Mouse (Mus musculus) spleen, postnatal 14 days (tissue): ENCODE data around the gene Serpina3b.
"Not testable (repeated sequence)": the region's sequence is repeated elsewhere in the genome, so short reads cannot be mapped to it uniquely, and the experiment has no call there.

ENCODE experiments used
- DNase-seq, 2 experiments: peaks; one replicate each; pipeline ENCODE4 v3.0.0; 2021 to 2022; ENCODE audit warnings: low spot score in 2 of 2

Gene Serpina3b

DNA sequence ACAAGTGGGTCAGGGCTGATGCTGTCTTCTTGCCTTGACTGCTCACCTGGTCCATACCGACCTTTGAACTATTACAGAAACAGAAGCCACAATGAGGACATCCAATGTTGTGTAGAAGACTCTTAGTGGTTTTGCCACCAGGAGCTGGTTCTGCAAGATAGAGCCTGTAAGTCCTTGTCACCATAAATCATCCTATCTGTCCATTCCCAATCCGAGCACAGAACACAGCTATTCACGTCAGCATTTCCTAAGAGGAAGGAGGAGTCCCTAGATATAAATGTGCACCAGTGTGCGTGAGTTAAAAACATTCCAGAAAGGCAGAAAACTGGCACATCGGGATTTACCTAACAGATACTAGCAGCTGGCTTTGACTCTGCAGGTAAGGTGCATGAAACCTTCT lies at the start of gene Serpina3b:
Gene Serpina3b, plus strand, starts transcription at position 301 of the 400 bp plus-strand sequence.
- DNase-seq: no peak

DNA sequence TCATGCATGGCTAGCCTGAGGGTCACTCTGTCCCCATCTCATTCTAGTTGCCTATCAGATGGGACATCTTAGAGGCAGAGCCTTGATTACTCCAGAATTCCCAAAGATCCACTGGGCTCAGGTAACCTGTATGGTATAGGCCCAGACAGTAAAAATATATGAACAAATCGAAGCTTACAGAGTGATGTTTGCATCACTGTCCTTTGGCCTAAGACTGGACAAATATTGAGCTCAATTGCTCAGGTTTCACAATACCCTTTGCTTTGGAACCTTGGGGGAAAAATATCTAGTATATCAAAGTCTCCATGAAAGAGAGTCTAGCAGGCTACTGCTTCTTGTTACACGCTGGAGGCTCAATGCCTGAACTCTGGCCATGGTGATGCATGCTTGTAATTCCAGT lies 37.7 kb upstream of the Serpina3b start:
- DNase-seq: no peak

DNA sequence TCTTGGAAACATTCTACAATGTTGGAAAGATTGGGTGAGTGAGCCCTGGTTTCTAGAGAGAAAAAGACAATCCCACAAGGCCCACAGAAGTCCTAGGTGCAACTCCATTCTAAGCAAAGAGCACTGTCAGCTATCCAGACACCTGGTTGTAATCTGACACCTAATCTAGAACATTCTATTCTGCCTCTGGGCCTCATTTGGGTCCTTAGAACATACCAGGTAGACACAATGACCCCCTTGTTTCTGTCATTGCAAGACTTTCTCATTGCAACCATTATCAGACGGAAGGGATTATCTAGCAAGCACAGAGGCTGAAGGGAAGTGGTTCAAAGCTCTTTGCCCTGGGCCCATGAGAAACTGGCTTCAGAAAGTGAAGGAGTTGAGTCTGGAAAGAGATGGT lies 36.5 kb upstream of the Serpina3b start:
- DNase-seq: no peak

DNA sequence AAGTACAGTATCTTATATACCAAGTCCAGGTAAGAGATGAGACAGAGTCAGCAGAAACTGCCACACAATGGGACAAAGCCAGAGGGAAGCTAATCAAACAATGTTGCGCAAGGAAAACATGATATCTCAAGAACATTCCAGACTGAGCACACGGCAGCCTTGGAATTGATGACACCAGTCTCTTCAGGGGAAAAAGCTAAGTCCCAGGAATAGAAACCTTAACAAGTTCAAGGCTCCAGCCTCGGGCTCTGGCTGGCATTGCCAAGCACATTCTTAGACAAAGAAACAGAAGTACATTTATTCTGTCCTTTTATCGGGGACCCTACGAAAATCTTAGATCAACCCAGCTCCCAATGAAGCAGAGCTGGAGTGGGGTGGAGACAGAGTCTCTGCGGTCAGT lies 27.0 kb upstream of the Serpina3b start, which contains the start of gene Serpina5:
Gene Serpina5, plus strand, starts transcription at position 346 of the 400 bp plus-strand sequence.
- DNase-seq: no peak

DNA sequence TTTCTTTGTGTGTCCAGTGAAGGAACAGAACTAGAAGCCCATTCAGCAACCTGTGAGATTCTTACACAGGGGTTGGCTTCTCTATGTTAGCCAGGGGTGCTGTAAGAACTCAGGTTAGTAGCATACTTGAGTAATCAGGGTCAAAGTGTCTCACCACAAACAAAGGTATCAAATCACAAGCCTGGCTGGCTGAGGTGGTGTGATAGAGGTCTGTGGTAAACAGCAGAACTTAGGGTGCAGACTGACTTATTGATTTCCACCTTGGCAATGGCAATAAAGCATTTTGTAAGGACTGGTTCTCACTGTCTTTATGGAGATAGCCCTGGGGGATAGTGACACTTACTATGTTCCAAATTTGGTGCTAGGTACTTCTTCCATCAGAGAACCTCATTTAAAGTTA lies 21.9 kb upstream of the Serpina3b start:
- DNase-seq: no peak

DNA sequence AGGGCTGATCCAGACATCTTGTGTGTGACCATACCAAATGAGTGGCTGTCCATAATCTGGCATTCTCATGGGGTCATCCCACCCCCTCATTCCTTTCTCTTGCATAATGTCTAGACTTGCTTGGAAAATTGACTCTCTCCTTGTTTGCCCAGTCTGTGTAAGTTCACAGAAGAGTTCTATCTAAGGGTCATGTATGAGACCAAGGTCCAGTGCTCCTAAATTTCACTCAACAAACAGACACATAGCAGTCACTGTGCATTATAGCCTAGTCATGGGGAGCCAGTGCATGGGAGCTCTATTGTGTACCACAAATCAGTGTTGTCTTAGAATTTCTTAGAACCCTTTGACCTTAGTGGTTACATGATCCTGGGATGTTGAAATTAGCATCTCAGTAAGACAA lies 20.9 kb upstream of the Serpina3b start:
- no peak for DNase-seq

DNA sequence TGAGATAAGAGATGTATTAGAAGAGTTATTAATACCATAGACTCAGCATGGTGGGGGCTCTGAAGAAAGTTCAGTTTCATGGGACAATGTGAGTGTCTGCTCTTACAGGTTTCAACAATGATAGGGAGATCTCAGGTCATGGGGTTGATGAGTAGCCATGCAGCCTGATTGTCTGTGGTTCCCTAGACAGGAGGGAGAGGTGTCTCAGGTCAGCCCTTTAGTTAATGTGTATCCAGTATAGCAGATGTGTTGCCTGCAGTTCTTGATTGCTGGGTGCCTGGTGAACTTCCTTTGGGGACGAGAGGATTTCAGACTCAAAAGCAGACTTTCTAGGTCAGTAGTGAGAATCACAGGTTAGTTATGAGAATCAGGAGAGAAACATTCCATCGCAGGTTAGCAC lies 19.3 kb upstream of the Serpina3b start:
- no peak for DNase-seq

DNA sequence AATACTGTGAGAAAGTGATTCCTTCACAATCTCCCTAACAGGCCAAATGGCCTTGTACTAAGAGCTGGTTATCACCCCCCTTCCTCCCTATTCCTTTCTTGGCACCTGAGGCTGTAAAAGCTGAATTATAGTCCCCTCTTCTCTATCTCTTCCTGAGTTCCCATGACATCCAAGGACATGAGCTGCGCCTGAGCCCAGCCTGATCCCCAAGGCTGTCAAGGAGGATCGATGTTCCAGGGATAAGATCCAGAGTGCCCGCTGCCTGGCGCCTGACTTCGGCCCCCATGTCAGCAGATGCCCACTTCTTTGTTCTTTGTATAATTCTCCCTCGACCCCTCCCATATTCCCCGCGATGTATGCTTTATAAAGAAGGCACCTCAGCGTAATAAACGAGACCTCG lies 15.5 kb upstream of the Serpina3b start, which contains the start of gene Serpina3a:
Gene Serpina3a, plus strand, starts transcription at position 392 of the 400 bp plus-strand sequence.
- DNase-seq: not testable (repeated sequence)

DNA sequence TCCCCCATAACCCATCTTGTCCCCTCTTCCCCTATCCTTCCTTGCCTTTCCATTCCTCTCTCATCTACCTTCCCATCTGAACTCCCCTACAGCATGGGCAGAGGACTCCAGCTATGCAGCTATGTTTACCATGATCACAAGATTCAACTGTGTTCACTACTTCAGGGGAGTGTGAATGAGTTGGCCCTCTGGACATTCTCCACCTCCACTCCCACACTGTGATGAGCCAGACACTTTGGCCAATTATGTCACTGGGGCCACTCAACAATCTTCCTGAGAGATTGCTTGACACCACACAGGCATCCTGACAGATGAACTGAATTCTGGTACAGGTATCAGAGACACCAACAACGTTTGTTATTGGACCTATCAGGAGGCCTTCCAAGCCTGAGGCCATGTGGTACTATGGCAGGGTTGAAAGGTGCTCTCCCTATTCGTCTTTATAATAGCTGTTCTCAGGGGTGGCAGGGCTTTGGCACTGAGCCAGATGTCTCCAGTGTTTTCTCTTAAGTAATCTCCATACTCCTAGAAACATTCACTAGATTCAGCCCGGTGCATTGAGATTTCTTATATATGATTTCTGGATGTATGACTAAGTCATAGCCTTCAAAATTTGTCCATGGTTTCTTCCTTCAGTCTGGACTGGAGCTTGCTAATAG lies 12.7 kb upstream of the Serpina3b start:
- DNase-seq: no peak

DNA sequence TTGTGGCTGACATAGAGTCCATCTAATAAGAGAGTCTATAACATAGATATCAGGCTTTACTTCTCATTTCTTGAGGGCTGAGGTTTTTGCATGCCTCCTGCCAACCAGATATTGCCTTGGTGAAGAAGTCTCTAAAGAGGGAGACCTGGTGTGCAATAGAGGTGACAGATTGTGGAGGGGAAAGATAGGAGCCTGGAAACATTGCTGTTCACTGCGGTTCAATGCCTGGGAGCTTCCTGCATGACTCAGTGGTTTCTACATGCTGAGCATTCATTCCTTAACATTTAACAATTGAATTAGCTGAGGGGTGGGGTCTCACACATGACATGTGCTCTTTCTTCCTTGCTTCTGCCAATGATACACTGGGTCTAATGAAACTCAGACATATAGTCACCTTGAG lies 4.7 kb upstream of the Serpina3b start:
- DNase-seq: no peak

DNA sequence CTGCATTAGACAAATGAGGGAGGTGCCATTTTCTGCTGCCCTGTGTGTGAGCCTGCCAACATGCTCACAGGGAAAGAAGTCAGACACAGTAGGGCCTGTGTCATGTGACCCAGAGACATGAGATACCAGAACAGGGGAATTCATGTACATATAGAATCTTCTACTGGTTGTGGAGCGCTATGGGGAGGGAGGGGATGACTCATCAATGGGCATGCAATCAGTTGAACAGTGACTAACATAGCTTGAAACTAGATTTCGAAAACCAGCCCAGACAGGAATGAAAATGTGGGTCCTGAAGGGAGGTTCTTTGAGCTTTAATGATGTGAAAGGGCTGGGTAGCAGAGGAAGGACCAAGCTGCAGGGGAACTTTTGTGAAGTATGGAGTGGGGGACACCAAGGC lies 3.8 kb upstream of the Serpina3b start:
- no peak for DNase-seq

DNA sequence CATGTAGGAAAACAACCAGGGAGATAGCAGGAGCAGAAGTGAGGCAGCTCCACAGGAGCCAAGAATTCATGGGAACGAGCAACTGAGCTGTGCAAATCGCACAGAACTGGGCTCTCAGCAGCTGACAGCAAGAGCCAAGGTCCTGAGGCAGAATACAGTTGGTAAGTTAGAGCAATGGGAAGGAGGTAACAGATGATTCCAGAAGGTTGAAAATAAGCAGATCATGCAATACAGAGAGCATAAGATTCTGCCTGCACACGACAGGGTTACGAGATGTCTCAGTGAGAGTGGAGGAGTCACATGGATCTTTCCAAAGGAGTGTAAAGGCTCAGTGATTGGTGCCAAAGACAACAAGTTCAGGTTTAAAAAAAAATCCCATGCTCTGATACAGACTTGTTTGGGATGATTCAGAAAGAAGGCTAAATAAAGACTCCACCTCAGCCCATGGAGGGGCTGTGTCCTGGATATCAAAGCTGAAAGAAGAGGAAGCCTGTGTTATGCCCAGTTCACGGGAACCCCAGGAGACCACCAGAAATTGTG lies 2.7 kb upstream of the Serpina3b start:
- DNase-seq: no peak

DNA sequence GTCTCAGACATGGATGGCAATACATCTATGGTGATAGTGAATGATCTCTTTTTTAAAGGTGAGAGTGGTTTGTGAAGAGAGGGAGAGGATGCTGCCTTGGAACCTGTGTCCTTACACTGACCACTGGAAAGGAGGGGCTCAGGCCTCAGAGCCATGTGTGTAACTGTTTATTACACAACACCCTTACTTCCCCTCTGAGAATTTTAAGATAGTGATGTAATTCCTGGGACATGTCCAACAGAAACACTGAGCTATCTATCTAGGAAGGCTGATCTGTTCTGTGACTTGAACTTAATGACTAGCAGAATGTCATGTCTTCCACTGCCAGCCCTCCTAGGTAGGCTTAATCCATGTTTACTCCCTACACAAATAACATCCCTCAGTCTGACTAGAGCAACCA lies 3.2 kb downstream of the Serpina3b start:
- no peak for DNase-seq

DNA sequence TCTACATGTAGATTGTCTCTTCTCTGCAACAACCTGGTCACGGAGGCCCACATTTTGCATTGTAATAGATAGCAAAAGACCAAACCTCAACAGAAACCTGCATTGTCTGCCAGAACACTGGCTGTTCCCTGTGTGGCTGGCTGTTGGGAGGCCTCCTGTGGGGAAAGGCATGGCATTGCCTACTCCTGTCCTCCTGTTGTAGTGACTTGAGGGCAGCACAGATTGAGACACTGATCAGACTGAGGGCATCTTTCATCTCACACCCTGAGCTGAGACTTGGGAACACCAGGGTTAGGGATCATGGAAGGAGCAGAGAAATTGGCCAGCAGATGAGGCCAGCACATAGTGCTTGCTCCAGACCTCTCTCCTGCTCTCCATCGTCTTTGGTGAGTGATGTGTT lies 10.4 kb downstream of the Serpina3b start:
- DNase-seq: no peak

DNA sequence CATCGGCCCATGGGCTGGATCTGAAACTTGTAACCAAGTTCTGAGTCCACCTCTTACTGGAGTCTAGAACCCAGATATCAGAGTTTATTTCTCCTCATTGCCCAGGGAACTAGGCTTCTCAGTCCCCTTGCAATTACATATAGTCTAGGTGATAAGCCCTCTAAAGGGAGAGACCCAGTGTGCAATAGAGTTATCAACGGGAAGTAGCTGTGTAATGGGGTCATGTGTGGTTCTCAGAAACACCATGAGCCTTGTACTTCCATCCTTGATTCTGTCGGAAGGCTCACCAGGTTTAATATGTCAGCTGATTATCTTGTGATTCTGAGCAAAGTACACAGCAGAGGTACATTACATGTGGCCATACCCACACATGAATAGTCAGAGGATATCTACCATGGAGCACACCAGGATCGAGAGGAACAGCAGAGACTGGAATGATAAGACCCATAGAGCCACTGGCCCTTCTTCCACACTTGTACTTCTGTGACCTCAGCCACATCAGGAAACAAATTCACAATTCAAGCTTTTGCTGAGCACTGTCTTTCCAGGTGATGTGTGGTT lies 12.8 kb downstream of the Serpina3b start:
- no peak for DNase-seq

DNA sequence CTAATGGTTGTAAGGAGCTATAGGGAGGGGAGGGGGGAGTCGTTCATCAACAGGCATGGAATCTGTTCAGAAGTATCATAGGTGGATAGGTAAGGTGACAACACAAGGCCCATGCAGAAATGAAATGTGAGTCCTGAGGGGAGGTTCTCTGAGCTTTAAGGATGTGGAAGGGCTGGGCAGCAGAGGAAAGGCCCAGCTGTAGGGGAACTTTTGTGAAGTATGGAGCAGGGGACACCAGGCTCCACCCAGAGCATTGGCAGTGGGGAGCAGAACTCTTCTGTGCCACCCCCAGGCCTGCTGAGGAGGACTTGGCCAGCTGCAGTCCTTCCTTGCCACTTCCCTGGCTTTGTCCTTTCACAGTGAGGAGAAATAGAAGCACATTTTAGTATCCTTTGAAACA lies 13.7 kb downstream of the Serpina3b start:
- DNase-seq: no peak

DNA sequence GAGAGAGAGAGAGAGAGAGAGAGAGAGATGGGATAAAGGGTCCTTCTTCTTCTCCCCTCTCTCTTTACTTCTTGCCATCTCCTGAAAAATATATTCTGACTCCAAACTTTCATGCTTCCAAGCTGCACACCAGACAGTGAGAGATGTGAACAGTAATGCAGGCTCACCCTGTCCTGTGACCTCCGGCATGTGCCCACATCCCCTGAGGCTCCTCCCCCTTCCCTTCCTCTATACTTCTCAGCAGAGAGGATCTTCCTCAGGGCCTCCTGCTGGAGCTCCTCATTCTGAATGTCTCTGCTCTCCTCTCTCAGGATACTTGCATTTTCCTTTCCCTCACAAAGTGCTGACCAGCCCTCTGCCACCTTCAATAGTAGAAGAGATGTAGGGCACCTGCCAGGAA lies 14.6 kb downstream of the Serpina3b start:
- no peak for DNase-seq

DNA sequence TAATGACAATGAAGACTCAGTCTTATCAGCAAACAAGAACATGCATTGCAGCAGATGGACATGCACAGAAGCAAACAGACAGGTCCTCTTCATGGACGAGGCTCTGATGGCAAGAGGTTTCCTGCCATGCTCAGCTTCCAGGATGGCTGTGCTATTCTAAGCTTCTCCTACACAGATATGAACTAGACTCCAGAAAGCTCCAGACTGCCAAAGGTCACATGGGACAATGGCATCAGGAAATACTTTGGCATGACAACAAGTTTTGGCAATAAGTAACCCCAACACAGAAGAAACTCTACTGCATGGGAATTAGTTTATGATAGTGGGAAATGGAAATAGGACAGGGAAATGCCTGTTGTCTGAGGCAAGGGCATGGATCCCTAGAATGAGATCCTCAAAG lies 15.5 kb downstream of the Serpina3b start:
- DNase-seq: no peak

DNA sequence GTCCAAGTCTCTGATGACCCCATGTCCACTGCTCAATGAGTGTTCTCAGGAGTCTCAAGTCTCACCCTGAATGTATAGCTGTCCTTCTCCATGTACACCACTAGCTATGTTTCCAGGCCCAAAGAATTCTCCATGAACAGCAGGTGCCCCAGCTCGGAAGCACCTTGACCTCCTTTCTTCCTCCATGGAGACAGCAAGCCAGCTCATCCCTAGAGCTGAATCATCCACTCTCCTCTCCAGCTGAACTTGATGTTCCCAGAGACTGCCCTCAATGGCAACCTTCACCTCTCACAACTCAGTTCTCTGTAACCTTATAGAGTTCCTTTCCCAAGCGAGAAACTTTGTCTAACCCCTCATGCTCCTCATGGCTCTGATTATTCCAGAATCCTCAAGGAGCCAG lies 17.8 kb downstream of the Serpina3b start:
- DNase-seq: no peak

DNA sequence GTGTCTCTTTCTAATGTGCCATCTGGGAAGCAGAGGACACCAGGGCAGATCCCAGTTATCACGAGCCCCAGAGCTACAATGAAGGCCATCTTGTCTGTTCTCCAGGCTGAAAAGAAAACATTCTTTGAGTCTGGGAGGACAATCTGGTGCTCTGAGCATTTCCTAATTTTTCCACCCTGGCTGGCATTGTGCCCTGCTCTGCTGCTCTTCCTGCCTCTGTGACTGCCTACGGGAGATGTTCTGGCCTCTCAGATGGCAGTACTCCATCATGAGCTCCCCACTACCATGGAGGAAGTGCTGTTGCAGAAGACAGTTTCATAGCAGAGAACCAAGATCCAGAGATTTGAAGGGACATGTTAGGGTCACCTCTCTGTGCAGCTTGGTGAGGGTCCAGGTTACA lies 24.2 kb downstream of the Serpina3b start:
- DNase-seq: no peak

DNA sequence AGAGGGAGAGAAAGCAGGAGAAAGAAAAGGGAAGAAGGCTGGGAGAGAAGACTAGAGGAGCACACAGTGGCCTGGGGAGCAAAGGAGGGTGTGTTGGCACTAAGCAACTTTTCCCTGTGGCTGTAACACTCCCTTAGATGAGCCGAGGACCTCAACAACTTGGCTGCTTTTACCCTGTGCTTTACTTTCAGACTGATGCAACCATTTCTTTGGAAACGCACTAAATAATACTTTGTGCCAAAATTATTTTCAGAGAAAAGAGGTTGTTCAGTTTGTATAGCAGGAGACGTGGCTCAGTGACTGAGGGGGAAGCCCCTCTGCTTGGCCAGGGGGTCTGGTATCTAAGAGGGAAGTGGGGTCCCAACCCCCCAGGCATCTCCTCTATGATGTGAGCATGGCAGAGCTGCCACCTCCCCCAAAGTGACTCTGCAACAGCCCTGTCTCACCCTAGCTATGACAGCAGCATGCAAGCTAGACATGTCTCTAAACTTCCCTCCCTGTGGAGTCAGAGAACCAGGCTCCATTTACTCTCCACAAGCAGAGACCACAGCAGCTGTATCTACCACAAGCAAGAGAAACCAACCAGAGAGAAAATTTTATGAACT lies 25.3 kb downstream of the Serpina3b start:
- DNase-seq: no peak

DNA sequence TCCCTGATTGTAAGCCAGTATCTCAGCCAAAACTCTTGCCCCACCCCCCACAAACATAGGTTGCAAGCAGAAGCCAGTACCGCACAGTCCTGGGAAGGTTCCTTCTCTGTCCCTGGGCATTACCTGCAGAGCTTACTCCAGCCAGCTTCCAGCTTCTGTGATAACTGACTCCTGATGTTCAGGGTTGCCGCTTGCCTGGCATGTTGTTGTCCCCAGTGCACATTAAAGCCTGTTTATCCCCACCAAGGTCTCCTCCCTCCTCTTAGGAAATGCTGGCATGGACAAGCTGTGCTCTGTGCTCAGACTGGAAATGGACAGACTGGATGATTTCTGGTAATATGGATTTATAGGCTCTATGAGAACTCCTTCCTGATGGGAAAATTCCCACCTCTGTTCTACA lies 25.9 kb downstream of the Serpina3b start, which contains the start of gene Serpina3c:
Gene Serpina3c, minus strand, starts transcription at position 215 of the 400 bp plus-strand sequence.
- DNase-seq: no peak

DNA sequence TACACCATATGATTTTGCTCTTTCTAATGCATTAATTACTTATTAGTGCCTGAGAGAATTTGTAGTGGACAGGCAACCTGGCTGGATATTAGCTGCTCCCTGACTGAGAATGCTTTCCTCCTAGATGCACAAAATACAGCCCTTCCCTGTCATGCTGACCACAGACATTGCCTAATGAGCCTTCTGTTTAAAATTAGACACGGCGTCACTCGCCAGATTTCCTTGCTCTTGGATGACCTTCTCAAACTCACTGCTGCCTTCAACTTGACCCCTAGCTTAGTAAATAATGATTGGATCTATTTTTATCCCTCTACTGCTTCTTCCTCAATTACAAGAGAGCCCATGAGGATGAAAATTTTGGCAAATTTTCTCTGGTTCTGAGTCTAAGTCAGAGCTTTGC lies 47.0 kb downstream of the Serpina3b start:
- no peak for DNase-seq
